Mouse (Mus musculus) embryonic stem cell, embryonic (primary cell): ENCODE measurements around the gene Ankrd11.

ENCODE experiments used
- CTCF ChIA-PET, 4 experiments: fragments of 300-600 bp in 2 of 4; fragments of 350-600 bp in 2 of 4; sonication (Branson Sonifier 250); formaldehyde crosslinking; loops; one replicate each; lab custom pipeline; 2022; ENCODE audit warnings: inconsistent platforms in 2 of 4; lab: Charles Lee
- POLR2A ChIA-PET, 4 experiments: fragments of 300-600 bp in 2 of 4; fragments of 350-600 bp in 2 of 4; sonication (Branson Sonifier 250); formaldehyde crosslinking; loops; one replicate each; lab custom pipeline; 2022; ENCODE audit warnings: antibody characterized with exemption in 4 of 4, inconsistent platforms in 1 of 4; lab: Charles Lee

Gene Ankrd11

GRCm38 (mm10) chr8:123042158-123042973, at the start of gene Ankrd11:
Ankrd11 (minus strand) TSS chr8:123042277.
- ChIA-PET CTCF (interaction anchor here in 1 of 4 experiments (0.6 to 1.0 kb wide), 3 partner anchors 25 to 381 kb away, joined by 3 to 5 read pairs (median 4); partner anchors contain the start of gene Def8), POLR2A (interaction anchor here (0.6 to 11.9 kb wide), 93 partner anchors 9 to 1968 kb away, joined by 3 to 181 read pairs (median 4); partner anchors contain the start of genes Chmp1a (in 2 of the 4), Spata33 (in 2 of the 4), Cdt1 (in 1 of the 4) and Cyba (in 1 of the 4))

GRCm38 (mm10) chr8:123087289-123087688, 45.2 kb upstream of the Ankrd11 start:
- ChIA-PET POLR2A (interaction anchor here in 1 of 4 experiments (1.0 to 6.2 kb wide), 2 partner anchors 11 to 13 kb away, joined by 3 to 26 read pairs; no protein-coding TSS in a partner anchor), CTCF (interaction anchor here in 1 of 4 experiments (0.6 kb wide), 1 partner anchor 599 kb away, joined by 4 read pairs; no protein-coding TSS in a partner anchor)

GRCm38 (mm10) chr8:123083610-123084009, 41.5 kb upstream of the Ankrd11 start:
- POLR2A ChIA-PET: interaction anchor here in 1 of 4 experiments (0.6 to 1.3 kb wide), 5 partner anchors 9 to 158 kb away, joined by 3 to 6 read pairs (median 3); no protein-coding TSS in a partner anchor

GRCm38 (mm10) chr8:123082993-123083392, 40.9 kb upstream of the Ankrd11 start:
- POLR2A ChIA-PET: interaction anchor here in 2 of 4 experiments (0.6 to 1.8 kb wide), 5 partner anchors 8 to 135 kb away, joined by 3 to 6 read pairs (median 3); no protein-coding TSS in a partner anchor

More at GRCm38 (mm10) chr8:123083610-123084009, 41.5 kb upstream of the Ankrd11 start:
- CTCF ChIA-PET: no interaction called here

GRCm38 (mm10) chr8:123077213-123077612, 35.1 kb upstream of the Ankrd11 start:
- CTCF ChIA-PET: no interaction called here
- POLR2A ChIA-PET: interaction anchor here in 2 of 4 experiments (1.3 to 3.1 kb wide), 5 partner anchors 12 to 32 kb away, joined by 3 to 18 read pairs (median 3); no protein-coding TSS in a partner anchor

More at GRCm38 (mm10) chr8:123082993-123083392, 40.9 kb upstream of the Ankrd11 start:
- CTCF ChIA-PET: no interaction called here

- POLR2A ChIA-PET: interaction anchor here in 1 of 4 experiments (1.5 kb wide), 1 partner anchor 15 kb away, joined by 5 read pairs; no protein-coding TSS in a partner anchor
- CTCF ChIA-PET: interaction anchor here in 1 of 4 experiments (0.6 kb wide), 1 partner anchor 190 kb away, joined by 3 read pairs; no protein-coding TSS in a partner anchor
Measured at GRCm38 (mm10) chr8:123071176-123071575, 29.1 kb upstream of the Ankrd11 start.

GRCm38 (mm10) chr8:123066101-123066683, 24.1 kb upstream of the Ankrd11 start:
- CTCF ChIA-PET: no interaction called here
- POLR2A ChIA-PET: interaction anchor here in 3 of 4 experiments (0.6 to 3.2 kb wide), 19 partner anchors 9 to 759 kb away, joined by 3 to 13 read pairs (median 4); partner anchors contain the start of genes Ankrd11 (in 1 of the 3) and Cdt1 (in 1 of the 3)

- POLR2A ChIA-PET: interaction anchor here (0.5 to 3.6 kb wide), 67 partner anchors 9 to 545 kb away, joined by 3 to 47 read pairs (median 4); partner anchors contain the start of genes Ankrd11 (in 3 of the 4), Cdt1 (in 1 of the 4), Chmp1a (in 1 of the 4) and Galns (in 1 of the 4)
Measured at GRCm38 (mm10) chr8:123065214-123066100, 23.4 kb upstream of the Ankrd11 start.

GRCm38 (mm10) chr8:123064809-123065213, 22.7 kb upstream of the Ankrd11 start:
- ChIA-PET POLR2A (interaction anchor here (0.5 to 3.6 kb wide), 61 partner anchors 8 to 545 kb away, joined by 3 to 47 read pairs (median 4); partner anchors contain the start of genes Ankrd11 (in 3 of the 4), Chmp1a (in 1 of the 4), Galns (in 1 of the 4) and Spata33 (in 1 of the 4)), CTCF (interaction anchor here in 2 of 4 experiments (0.7 to 1.0 kb wide), 4 partner anchors 9 to 122 kb away, joined by 3 to 4 read pairs (median 4); no protein-coding TSS in a partner anchor)

More at GRCm38 (mm10) chr8:123065214-123066100, 23.4 kb upstream of the Ankrd11 start:
- CTCF ChIA-PET: interaction anchor here in 2 of 4 experiments (0.7 to 1.0 kb wide), 4 partner anchors 9 to 123 kb away, joined by 3 to 4 read pairs (median 4); no protein-coding TSS in a partner anchor

GRCm38 (mm10) chr8:123064072-123064471, 22.0 kb upstream of the Ankrd11 start:
- ChIA-PET CTCF (interaction anchor here in 1 of 4 experiments (0.7 kb wide), 1 partner anchor 140 kb away, joined by 3 read pairs; no protein-coding TSS in a partner anchor), POLR2A (interaction anchor here in 2 of 4 experiments (0.8 to 3.6 kb wide), 19 partner anchors 7 to 168 kb away, joined by 3 to 47 read pairs (median 6); partner anchors contain the start of gene Ankrd11 (in 1 of the 2))

- CTCF ChIA-PET: no interaction called here
- POLR2A ChIA-PET: interaction anchor here in 2 of 4 experiments (0.7 to 3.6 kb wide), 10 partner anchors 9 to 45 kb away, joined by 3 to 24 read pairs (median 4); no protein-coding TSS in a partner anchor
Measured at GRCm38 (mm10) chr8:123062721-123063120, 20.6 kb upstream of the Ankrd11 start, which contains the start of gene Spg7. Spg7 (plus strand) TSS chr8:123062942.

GRCm38 (mm10) chr8:123051458-123051857, 9.4 kb upstream of the Ankrd11 start:
- ChIA-PET POLR2A (interaction anchor here in 3 of 4 experiments (1.2 to 4.9 kb wide), 13 partner anchors 8 to 145 kb away, joined by 3 to 24 read pairs (median 4); partner anchors contain the start of genes Ankrd11 (in 2 of the 3) and Spg7 (in 1 of the 3)), CTCF (interaction anchor here in 1 of 4 experiments (0.7 kb wide), 1 partner anchor 70 kb away, joined by 4 read pairs; no protein-coding TSS in a partner anchor)

- ChIA-PET CTCF (interaction anchor here in 1 of 4 experiments (1.1 to 1.2 kb wide), 2 partner anchors 8 to 152 kb away, joined by 3 read pairs; no protein-coding TSS in a partner anchor), POLR2A (interaction anchor here in 3 of 4 experiments (0.6 to 11.9 kb wide), 11 partner anchors 8 to 69 kb away, joined by 3 to 181 read pairs (median 7); no protein-coding TSS in a partner anchor)
Measured at GRCm38 (mm10) chr8:123048402-123048801, 6.3 kb upstream of the Ankrd11 start.

- CTCF ChIA-PET: interaction anchor here in 1 of 4 experiments (1.1 to 1.2 kb wide), 2 partner anchors 9 to 151 kb away, joined by 3 read pairs; no protein-coding TSS in a partner anchor
Measured at GRCm38 (mm10) chr8:123047827-123048226, 5.8 kb upstream of the Ankrd11 start.

GRCm38 (mm10) chr8:123046706-123047105, 4.6 kb upstream of the Ankrd11 start:
- ChIA-PET CTCF (no interaction called here), POLR2A (interaction anchor here in 2 of 4 experiments (0.6 to 11.9 kb wide), 18 partner anchors 9 to 1123 kb away, joined by 3 to 181 read pairs (median 6); partner anchors contain the start of genes Chmp1a (in 1 of the 2) and Spata33 (in 1 of the 2))

More at GRCm38 (mm10) chr8:123047827-123048226, 5.8 kb upstream of the Ankrd11 start:
- POLR2A ChIA-PET: interaction anchor here in 3 of 4 experiments (0.6 to 11.9 kb wide), 20 partner anchors 9 to 141 kb away, joined by 3 to 181 read pairs (median 6); no protein-coding TSS in a partner anchor
